Mouse (Mus musculus): ENCODE data around the gene Tmem52b. TPM values are rescaled to one million over a fixed set of nuclear protein-coding genes. Genes with fewer than 3 reads are reported as not detected.

The Tmem52b gene
- polyA plus RNA-seq, 1 experiment: not detected

- TF ChIP-seq GATA1 (IDR thresholded peaks at IDR 0.05; ENCODE audit: low read length): no peak
- no peak for TF ChIP-seq TAL1 (IDR thresholded peaks at IDR 0.05; ENCODE audit: low read length)
- no peaks in the 10 kb centered on the region for H3K9me3 ChIP-seq (ENCODE audit: control insufficient read depth, low read length)
- H3K27me3 ChIP-seq (ENCODE audit: control insufficient read depth): no peaks in the 10 kb centered on the region
- H3K4me1 ChIP-seq (ENCODE audit: control insufficient read depth): peaks cover under 1% of the 10 kb centered on the region; the same call in 1 of the 2 replicates
- no peak overlapping the region for H3K4me3 ChIP-seq (replicated peaks)
- peaks cover 61% of the 10 kb centered on the region for H3K36me3 ChIP-seq (ENCODE audit: control insufficient read depth)
These were observed 29.6 kb downstream of the Tmem52b start for GRCm38 (mm10) chr6:129541931-129542330.

GRCm38 (mm10) chr6:129542540-129542939 lies 30.2 kb downstream of the Tmem52b start:
- TF ChIP-seq GATA1 (IDR thresholded peaks at IDR 0.05; ENCODE audit: low read length) (no peak), TAL1 (IDR thresholded peaks at IDR 0.05; ENCODE audit: low read length) (no peak)
- Histone ChIP-seq H3K4me1 (ENCODE audit: control insufficient read depth) (no peaks in the 10 kb centered on the region), H3K9me3 (ENCODE audit: control insufficient read depth, low read length) (no peaks in the 10 kb centered on the region), H3K27me3 (ENCODE audit: control insufficient read depth) (no peaks in the 10 kb centered on the region), H3K4me3 (replicated peaks) (no peak overlapping the region), H3K36me3 (ENCODE audit: control insufficient read depth) (peaks cover 55% of the 10 kb centered on the region)

- TF ChIP-seq TAL1 (IDR thresholded peaks at IDR 0.05; ENCODE audit: low read length) (no peak), GATA1 (IDR thresholded peaks at IDR 0.05; ENCODE audit: low read length) (no peak)
- Histone ChIP-seq H3K27me3 (ENCODE audit: control insufficient read depth) (no peaks in the 10 kb centered on the region), H3K9me3 (ENCODE audit: control insufficient read depth, low read length) (no peaks in the 10 kb centered on the region), H3K4me1 (ENCODE audit: control insufficient read depth) (no peaks in the 10 kb centered on the region), H3K4me3 (replicated peaks) (no peak overlapping the region), H3K36me3 (ENCODE audit: control insufficient read depth) (peaks cover 40% of the 10 kb centered on the region)
These were observed 31.6 kb downstream of the Tmem52b start for GRCm38 (mm10) chr6:129543709-129544606.

DNA sequence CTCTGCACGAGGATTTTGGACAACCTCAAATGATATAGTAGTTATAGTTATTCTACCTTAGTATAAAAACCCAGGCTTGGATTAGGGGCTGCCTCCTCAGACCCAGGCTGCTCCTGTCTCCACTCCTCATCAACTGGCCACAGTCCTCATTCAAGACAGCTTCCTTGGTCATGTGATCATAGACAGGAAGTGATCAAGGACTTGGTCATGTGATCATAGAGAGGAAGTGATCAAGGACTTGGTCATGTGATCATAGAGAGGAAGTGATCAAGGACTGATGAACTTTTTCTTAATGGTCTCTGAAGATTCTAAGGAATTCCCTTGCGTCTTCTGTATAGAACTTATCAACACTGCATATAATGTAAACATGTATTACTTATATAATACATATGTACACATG lies 34.9 kb downstream of the Tmem52b start:
- peaks cover 8% of the 10 kb centered on the region for H3K36me3 ChIP-seq (ENCODE audit: control insufficient read depth)
- H3K9me3 ChIP-seq (ENCODE audit: control insufficient read depth, low read length): no peaks in the 10 kb centered on the region
- no peak overlapping the region for H3K4me3 ChIP-seq (replicated peaks)
- peaks cover 2% of the 10 kb centered on the region for H3K27me3 ChIP-seq (ENCODE audit: control insufficient read depth)
- H3K4me1 ChIP-seq (ENCODE audit: control insufficient read depth): no peaks in the 10 kb centered on the region
- TF ChIP-seq GATA1 (IDR thresholded peaks at IDR 0.05; ENCODE audit: low read length): no peak

GRCm38 (mm10) chr6:129548009-129548408 lies 35.7 kb downstream of the Tmem52b start:
- H3K9me3 ChIP-seq (ENCODE audit: control insufficient read depth, low read length): no peaks in the 10 kb centered on the region
- H3K4me3 ChIP-seq (replicated peaks): no peak overlapping the region
- TF ChIP-seq GATA1 (IDR thresholded peaks at IDR 0.05; ENCODE audit: low read length): no peak
- TF ChIP-seq TAL1 (IDR thresholded peaks at IDR 0.05; ENCODE audit: low read length): no peak
- H3K36me3 ChIP-seq (ENCODE audit: control insufficient read depth): peaks cover 3% of the 10 kb centered on the region
- no peaks in the 10 kb centered on the region for H3K4me1 ChIP-seq (ENCODE audit: control insufficient read depth)
- peaks cover 2% of the 10 kb centered on the region for H3K27me3 ChIP-seq (ENCODE audit: control insufficient read depth)

DNA sequence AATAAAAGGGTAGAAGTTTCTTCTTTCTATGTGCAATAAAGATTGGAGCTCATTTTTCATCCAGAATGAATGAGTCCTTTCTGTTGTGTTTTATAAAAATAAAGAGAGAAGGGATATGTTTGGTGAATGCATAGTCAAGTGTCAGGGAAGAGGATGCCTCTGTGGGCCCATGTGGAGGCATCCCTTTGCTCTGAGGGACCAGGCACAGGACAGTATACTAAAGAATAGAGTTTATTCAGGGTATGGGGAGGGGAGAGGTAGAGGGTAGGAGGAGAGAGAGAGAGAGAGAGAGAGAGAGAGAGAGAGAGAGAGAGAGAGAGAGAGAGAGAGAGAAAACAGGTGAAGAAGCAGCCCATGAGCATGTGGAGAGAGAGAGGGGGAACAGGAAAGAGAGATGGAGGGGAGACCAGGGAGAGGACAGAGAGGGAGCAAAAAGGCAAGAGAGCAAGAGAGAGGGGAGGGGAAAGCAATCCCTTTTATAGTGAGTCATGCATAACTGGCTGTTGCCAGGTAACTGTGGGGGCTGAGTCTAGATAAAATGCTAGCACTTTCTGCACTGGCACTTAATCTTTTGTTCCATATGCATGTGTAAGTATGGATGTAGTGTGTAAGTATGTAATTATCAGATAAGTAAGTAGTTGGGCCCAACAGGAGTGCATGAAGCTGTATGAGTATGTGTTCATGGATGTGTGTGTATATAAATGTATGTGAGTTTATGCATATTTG lies 45.1 kb downstream of the Tmem52b start:
- no peaks in the 10 kb centered on the region for H3K36me3 ChIP-seq (ENCODE audit: control insufficient read depth)
- TF ChIP-seq GATA1 (IDR thresholded peaks at IDR 0.05; ENCODE audit: low read length): no peak
- TF ChIP-seq TAL1 (IDR thresholded peaks at IDR 0.05; ENCODE audit: low read length): 0 out of 3 replicates have a peak, but pooled peaks have one; percentile 23
- H3K9me3 ChIP-seq (ENCODE audit: control insufficient read depth, low read length): no peaks in the 10 kb centered on the region
- H3K4me3 ChIP-seq (replicated peaks): no peak overlapping the region
- no peaks in the 10 kb centered on the region for H3K27me3 ChIP-seq (ENCODE audit: control insufficient read depth)
- H3K4me1 ChIP-seq (ENCODE audit: control insufficient read depth): peaks cover 34% of the 10 kb centered on the region

DNA sequence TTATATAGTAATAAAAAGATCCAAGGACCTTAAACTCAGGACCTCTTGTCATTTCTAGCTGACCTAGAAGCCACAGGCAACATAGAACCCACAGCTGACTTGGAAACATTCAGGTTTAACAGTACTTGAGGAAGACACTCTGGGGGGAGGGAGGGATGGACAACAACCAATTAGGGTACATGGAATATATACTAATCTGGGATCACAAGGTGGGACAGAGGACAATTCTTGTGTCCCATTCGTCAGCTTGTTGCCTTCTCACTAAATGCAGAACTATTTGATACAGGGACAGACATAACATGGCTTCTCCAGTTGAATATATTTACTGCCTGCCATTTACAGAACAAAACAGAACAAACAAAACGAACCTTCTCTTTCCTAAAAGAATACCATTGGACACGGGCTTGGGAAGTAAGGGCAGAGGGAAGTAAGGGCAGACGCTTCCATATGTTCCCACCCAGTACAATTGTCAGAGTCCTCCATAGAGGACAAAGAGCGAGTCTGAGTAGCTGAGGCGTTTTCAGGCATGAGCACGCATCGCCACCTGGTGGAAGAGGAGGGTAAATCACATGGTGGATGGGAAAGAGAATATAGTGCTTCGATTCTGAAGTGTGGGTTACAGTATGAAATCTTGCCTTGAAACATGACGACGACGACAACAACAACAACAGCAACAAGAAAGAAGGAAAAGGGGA lies 46.7 kb downstream of the Tmem52b start:
- Histone ChIP-seq H3K27me3 (ENCODE audit: control insufficient read depth) (no peaks in the 10 kb centered on the region), H3K36me3 (ENCODE audit: control insufficient read depth) (no peaks in the 10 kb centered on the region), H3K9me3 (ENCODE audit: control insufficient read depth, low read length) (no peaks in the 10 kb centered on the region), H3K4me1 (ENCODE audit: control insufficient read depth) (peaks cover 37% of the 10 kb centered on the region), H3K4me3 (replicated peaks) (no peak overlapping the region)
- no peak for TF ChIP-seq GATA1 (IDR thresholded peaks at IDR 0.05; ENCODE audit: low read length)
- no peak for TF ChIP-seq TAL1 (IDR thresholded peaks at IDR 0.05; ENCODE audit: low read length)

GRCm38 (mm10) chr6:129559641-129560027 lies 47.3 kb downstream of the Tmem52b start:
- no peaks in the 10 kb centered on the region for H3K36me3 ChIP-seq (ENCODE audit: control insufficient read depth)
- H3K27me3 ChIP-seq (ENCODE audit: control insufficient read depth): no peaks in the 10 kb centered on the region
- peaks cover 41% of the 10 kb centered on the region for H3K4me1 ChIP-seq (ENCODE audit: control insufficient read depth)
- no peaks in the 10 kb centered on the region for H3K9me3 ChIP-seq (ENCODE audit: control insufficient read depth, low read length)
- H3K4me3 ChIP-seq (replicated peaks): no peak overlapping the region
- TF ChIP-seq TAL1 (IDR thresholded peaks at IDR 0.05; ENCODE audit: low read length): no peak
- TF ChIP-seq GATA1 (IDR thresholded peaks at IDR 0.05; ENCODE audit: low read length): no peak

DNA sequence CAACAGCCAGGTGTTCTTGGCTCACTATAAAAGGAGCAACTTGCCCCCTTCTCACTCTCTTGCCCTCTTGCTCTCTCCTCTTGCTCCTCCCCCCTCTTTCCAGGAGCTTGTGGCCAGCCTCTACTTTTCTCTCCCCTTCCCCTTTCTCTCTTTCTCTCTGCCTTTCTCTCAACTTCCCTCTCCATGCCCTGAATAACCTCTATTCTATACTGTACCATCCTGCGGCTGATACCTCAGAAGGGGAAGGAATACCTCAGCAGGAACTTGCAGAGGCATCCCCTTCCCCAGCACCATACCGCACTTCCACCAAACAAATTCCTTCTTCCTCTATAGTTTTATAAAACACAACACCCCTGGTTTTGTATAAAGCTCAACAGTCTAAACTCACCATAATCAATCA lies 52.9 kb downstream of the Tmem52b start:
- TF ChIP-seq TAL1 (IDR thresholded peaks at IDR 0.05; ENCODE audit: low read length) (no peak), GATA1 (IDR thresholded peaks at IDR 0.05; ENCODE audit: low read length) (no peak)
- H3K4me3 ChIP-seq (replicated peaks): no peak overlapping the region
- H3K27me3 ChIP-seq (ENCODE audit: control insufficient read depth): no peaks in the 10 kb centered on the region
- peaks cover 10% of the 10 kb centered on the region for H3K4me1 ChIP-seq (ENCODE audit: control insufficient read depth)
- H3K9me3 ChIP-seq (ENCODE audit: control insufficient read depth, low read length): no peaks in the 10 kb centered on the region
- no peaks in the 10 kb centered on the region for H3K36me3 ChIP-seq (ENCODE audit: control insufficient read depth)

Other genes with a start within 250 kb of the Tmem52b start
- gene Cd69, start 237.1 kb upstream of the Tmem52b start, polyA plus RNA-seq (2012): 0.02 and 0.04 TPM in 2 replicates
- not detected in 2 replicates for gene 4922502D21Rik, start 180.8 kb upstream of the Tmem52b start, polyA plus RNA-seq (2012)
- not detected in 2 replicates for gene Clec12a, start 169.9 kb upstream of the Tmem52b start, polyA plus RNA-seq (2012)
- not detected in 2 replicates for gene Clec12b, start 126.7 kb upstream of the Tmem52b start, polyA plus RNA-seq (2012)
- not detected in 2 replicates for gene Clec1b, start 115.3 kb upstream of the Tmem52b start, polyA plus RNA-seq (2012)
- not detected in 2 replicates for gene Clec9a, start 103.7 kb upstream of the Tmem52b start, polyA plus RNA-seq (2012)
- gene Clec1a, start 60.6 kb upstream of the Tmem52b start, polyA plus RNA-seq (2012): not detected in 2 replicates
- not detected in 2 replicates for gene Olr1, start 5.4 kb upstream of the Tmem52b start, polyA plus RNA-seq (2012)
- 5.3 and 7.9 TPM in 2 replicates for gene Gabarapl1, start 20.6 kb downstream of the Tmem52b start, polyA plus RNA-seq (2012)
- gene Klre1, start 65.3 kb downstream of the Tmem52b start, polyA plus RNA-seq (2012): not detected in 2 replicates
- gene Klrd1, start 79.2 kb downstream of the Tmem52b start, polyA plus RNA-seq (2012): not detected in 2 replicates
- not detected in 2 replicates for gene Klrk1, start 111.3 kb downstream of the Tmem52b start, polyA plus RNA-seq (2012)
- not detected in 2 replicates for gene Klrc3, start 130.8 kb downstream of the Tmem52b start, polyA plus RNA-seq (2012)
- gene Klrc2, start 148.1 kb downstream of the Tmem52b start, polyA plus RNA-seq (2012): not detected in 2 replicates
- gene Klrc1, start 166.4 kb downstream of the Tmem52b start, polyA plus RNA-seq (2012): not detected in 2 replicates
- not detected in 2 replicates for gene Klri1, start 204.6 kb downstream of the Tmem52b start, polyA plus RNA-seq (2012)
- not detected in 2 replicates for gene Klri2, start 227.9 kb downstream of the Tmem52b start, polyA plus RNA-seq (2012)